Mouse (Mus musculus): ENCODE measurements around the gene Flywch2.

DNA sequence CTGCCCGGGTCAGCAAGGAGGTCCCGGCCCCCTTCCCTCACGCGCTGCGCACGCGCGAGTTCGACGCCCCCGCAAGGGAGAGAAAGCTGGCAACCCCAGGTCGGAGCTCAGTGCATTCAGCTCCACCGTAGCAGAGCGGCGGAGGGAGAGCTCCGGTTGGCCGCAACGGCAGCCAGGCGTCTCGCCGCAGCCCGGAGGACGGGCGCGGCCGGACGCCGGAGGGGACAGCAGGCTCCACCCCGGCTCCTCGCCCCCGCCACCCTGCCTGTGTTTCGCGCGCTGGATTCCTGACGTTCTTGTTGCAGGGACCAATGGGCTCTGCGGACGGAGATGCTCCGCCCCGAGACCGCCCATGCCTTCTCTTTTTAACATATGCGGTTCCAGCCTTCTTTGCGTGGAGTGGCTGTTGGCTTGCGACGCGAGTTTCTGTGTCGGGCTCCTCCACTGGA lies 45.7 kb downstream of the Flywch2 start:
- TF ChIP-seq CTCF (IDR thresholded peaks at IDR 0.05; ENCODE audit: low read depth) (no peak), EP300 (IDR thresholded peaks at IDR 0.05; ENCODE audit: low read depth) (no peak)

Data from liver, postnatal 0 days (tissue).